Mouse (Mus musculus): ENCODE results near the gene Gtpbp3.

GRCm38 (mm10) chr8:71468001-71468400 is 19.9 kb upstream of the Gtpbp3 start:
- no peak for TF ChIP-seq CTCF (IDR thresholded peaks at IDR 0.05; ENCODE audit: borderline replicate concordance, insufficient read depth, low read length)
- TF ChIP-seq POLR2A (IDR thresholded peaks at IDR 0.05; ENCODE audit: low read depth, low read length) = no peak
